Mouse (Mus musculus): Measurements from ENCODE around the gene Tcaim.

DNA sequence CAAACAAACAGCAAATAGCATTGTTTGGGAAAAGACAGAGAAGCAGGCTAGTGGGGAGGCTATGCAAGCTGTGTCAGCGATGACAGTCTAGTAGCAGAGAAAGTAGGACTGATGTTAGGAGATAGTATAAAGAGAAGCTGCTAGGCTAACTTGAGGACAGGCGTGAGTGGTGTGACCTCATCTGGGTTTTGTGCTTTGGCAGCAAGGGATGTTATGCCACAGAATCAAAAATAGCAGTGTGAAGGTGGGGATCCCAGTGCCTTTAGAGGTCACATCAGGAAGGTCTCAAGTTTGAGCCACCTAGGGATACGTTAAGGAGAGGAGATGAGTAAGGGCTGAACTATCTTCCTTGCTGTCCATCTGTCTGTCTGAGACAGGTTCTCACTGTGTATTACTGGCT, 4.9 kb downstream of the Tcaim start:
- TF ChIP-seq CTCF (IDR thresholded peaks at IDR 0.05; ENCODE audit: borderline replicate concordance, insufficient read depth, low read length) (no peak), POLR2A (IDR thresholded peaks at IDR 0.05; ENCODE audit: low read depth, low read length) (no peak)
